Mouse (Mus musculus): Measurements from ENCODE around the gene Krt20. TPM values are rescaled to one million over a fixed set of nuclear protein-coding genes. Genes with fewer than 3 reads are reported as not detected.

The Krt20 gene
- 0.77 TPM for polyA plus RNA-seq (2014; fragmentation: Illumina TruSeq; extraction: RNeasy Lipid Tissue Mini Kit (QIAGEN cat#74804); ENCODE audit: low read depth, low replicate concordance)

GRCm38 (mm10) chr11:99437972-99438371 lies at the start of gene Krt20:
TSS of gene Krt20 (minus strand) at chr11:99438150.

GRCm38 (mm10) chr11:99422159-99422558 lies 15.8 kb downstream of the Krt20 start, which contains the start of gene Krt12:
TSS of gene Krt12 (minus strand) at chr11:99422259.

GRCm38 (mm10) chr11:99389264-99389663 lies 48.7 kb downstream of the Krt20 start, which contains the start of gene Krt10:
TSS of gene Krt10 (minus strand) at chr11:99389364.

Other genes with a start within 250 kb of the Krt20 start
- 80.5 TPM for gene Smarce1, start 207.1 kb downstream of the Krt20 start, polyA plus RNA-seq (2014; fragmentation: Illumina TruSeq; extraction: RNeasy Lipid Tissue Mini Kit (QIAGEN cat#74804); ENCODE audit: low read depth, low replicate concordance)
- 0.97 TPM for gene Krt222, start 194.1 kb downstream of the Krt20 start, polyA plus RNA-seq (2014; fragmentation: Illumina TruSeq; extraction: RNeasy Lipid Tissue Mini Kit (QIAGEN cat#74804); ENCODE audit: low read depth, low replicate concordance)
- not detected for gene Krt24, start 152.9 kb downstream of the Krt20 start, polyA plus RNA-seq (2014; fragmentation: Illumina TruSeq; extraction: RNeasy Lipid Tissue Mini Kit (QIAGEN cat#74804); ENCODE audit: low read depth, low replicate concordance)
- not detected for gene Krt25, start 115.2 kb downstream of the Krt20 start, polyA plus RNA-seq (2014; fragmentation: Illumina TruSeq; extraction: RNeasy Lipid Tissue Mini Kit (QIAGEN cat#74804); ENCODE audit: low read depth, low replicate concordance)
- gene Krt26, start 100.2 kb downstream of the Krt20 start, polyA plus RNA-seq (2014; fragmentation: Illumina TruSeq; extraction: RNeasy Lipid Tissue Mini Kit (QIAGEN cat#74804); ENCODE audit: low read depth, low replicate concordance) = not detected
- not detected for gene Krt27, start 87.0 kb downstream of the Krt20 start, polyA plus RNA-seq (2014; fragmentation: Illumina TruSeq; extraction: RNeasy Lipid Tissue Mini Kit (QIAGEN cat#74804); ENCODE audit: low read depth, low replicate concordance)
- not detected for gene Krt28, start 63.2 kb downstream of the Krt20 start, polyA plus RNA-seq (2014; fragmentation: Illumina TruSeq; extraction: RNeasy Lipid Tissue Mini Kit (QIAGEN cat#74804); ENCODE audit: low read depth, low replicate concordance)
- gene Krt10, start 48.8 kb downstream of the Krt20 start, polyA plus RNA-seq (2014; fragmentation: Illumina TruSeq; extraction: RNeasy Lipid Tissue Mini Kit (QIAGEN cat#74804); ENCODE audit: low read depth, low replicate concordance) = 7.4 TPM
- gene Krt12, start 15.9 kb downstream of the Krt20 start, polyA plus RNA-seq (2014; fragmentation: Illumina TruSeq; extraction: RNeasy Lipid Tissue Mini Kit (QIAGEN cat#74804); ENCODE audit: low read depth, low replicate concordance) = not detected
- 62.3 TPM for gene Krt23, start 55.0 kb upstream of the Krt20 start, polyA plus RNA-seq (2014; fragmentation: Illumina TruSeq; extraction: RNeasy Lipid Tissue Mini Kit (QIAGEN cat#74804); ENCODE audit: low read depth, low replicate concordance)
- not detected for gene Krt39, start 83.2 kb upstream of the Krt20 start, polyA plus RNA-seq (2014; fragmentation: Illumina TruSeq; extraction: RNeasy Lipid Tissue Mini Kit (QIAGEN cat#74804); ENCODE audit: low read depth, low replicate concordance)
- not detected for gene Krt40, start 105.0 kb upstream of the Krt20 start, polyA plus RNA-seq (2014; fragmentation: Illumina TruSeq; extraction: RNeasy Lipid Tissue Mini Kit (QIAGEN cat#74804); ENCODE audit: low read depth, low replicate concordance)
- 0.48 TPM for gene Krtap3-3, start 112.7 kb upstream of the Krt20 start, polyA plus RNA-seq (2014; fragmentation: Illumina TruSeq; extraction: RNeasy Lipid Tissue Mini Kit (QIAGEN cat#74804); ENCODE audit: low read depth, low replicate concordance)
- not detected for gene Krtap3-2, start 118.7 kb upstream of the Krt20 start, polyA plus RNA-seq (2014; fragmentation: Illumina TruSeq; extraction: RNeasy Lipid Tissue Mini Kit (QIAGEN cat#74804); ENCODE audit: low read depth, low replicate concordance)
- not detected for gene Gm11939, start 121.3 kb upstream of the Krt20 start, polyA plus RNA-seq (2014; fragmentation: Illumina TruSeq; extraction: RNeasy Lipid Tissue Mini Kit (QIAGEN cat#74804); ENCODE audit: low read depth, low replicate concordance)
- gene Krtap3-1, start 128.5 kb upstream of the Krt20 start, polyA plus RNA-seq (2014; fragmentation: Illumina TruSeq; extraction: RNeasy Lipid Tissue Mini Kit (QIAGEN cat#74804); ENCODE audit: low read depth, low replicate concordance) = not detected
- gene Krtap1-5, start 142.9 kb upstream of the Krt20 start, polyA plus RNA-seq (2014; fragmentation: Illumina TruSeq; extraction: RNeasy Lipid Tissue Mini Kit (QIAGEN cat#74804); ENCODE audit: low read depth, low replicate concordance) = not detected
- gene Krtap1-4, start 145.5 kb upstream of the Krt20 start, polyA plus RNA-seq (2014; fragmentation: Illumina TruSeq; extraction: RNeasy Lipid Tissue Mini Kit (QIAGEN cat#74804); ENCODE audit: low read depth, low replicate concordance) = not detected
- not detected for gene Krtap1-3, start 153.2 kb upstream of the Krt20 start, polyA plus RNA-seq (2014; fragmentation: Illumina TruSeq; extraction: RNeasy Lipid Tissue Mini Kit (QIAGEN cat#74804); ENCODE audit: low read depth, low replicate concordance)
- not detected for gene Krtap9-3, start 160.0 kb upstream of the Krt20 start, polyA plus RNA-seq (2014; fragmentation: Illumina TruSeq; extraction: RNeasy Lipid Tissue Mini Kit (QIAGEN cat#74804); ENCODE audit: low read depth, low replicate concordance)
- gene Gm11938, start 165.2 kb upstream of the Krt20 start, polyA plus RNA-seq (2014; fragmentation: Illumina TruSeq; extraction: RNeasy Lipid Tissue Mini Kit (QIAGEN cat#74804); ENCODE audit: low read depth, low replicate concordance) = not detected
- not detected for gene Gm11937, start 172.0 kb upstream of the Krt20 start, polyA plus RNA-seq (2014; fragmentation: Illumina TruSeq; extraction: RNeasy Lipid Tissue Mini Kit (QIAGEN cat#74804); ENCODE audit: low read depth, low replicate concordance)
- gene Krtap2-4, start 176.7 kb upstream of the Krt20 start, polyA plus RNA-seq (2014; fragmentation: Illumina TruSeq; extraction: RNeasy Lipid Tissue Mini Kit (QIAGEN cat#74804); ENCODE audit: low read depth, low replicate concordance) = not detected
- not detected for gene Gm11562, start 182.3 kb upstream of the Krt20 start, polyA plus RNA-seq (2014; fragmentation: Illumina TruSeq; extraction: RNeasy Lipid Tissue Mini Kit (QIAGEN cat#74804); ENCODE audit: low read depth, low replicate concordance)
- not detected for gene Krtap4-1, start 190.1 kb upstream of the Krt20 start, polyA plus RNA-seq (2014; fragmentation: Illumina TruSeq; extraction: RNeasy Lipid Tissue Mini Kit (QIAGEN cat#74804); ENCODE audit: low read depth, low replicate concordance)
- gene Krtap4-2, start 196.9 kb upstream of the Krt20 start, polyA plus RNA-seq (2014; fragmentation: Illumina TruSeq; extraction: RNeasy Lipid Tissue Mini Kit (QIAGEN cat#74804); ENCODE audit: low read depth, low replicate concordance) = not detected
- gene Krtap4-7, start 205.9 kb upstream of the Krt20 start, polyA plus RNA-seq (2014; fragmentation: Illumina TruSeq; extraction: RNeasy Lipid Tissue Mini Kit (QIAGEN cat#74804); ENCODE audit: low read depth, low replicate concordance) = not detected
- not detected for gene Gm11555, start 212.1 kb upstream of the Krt20 start, polyA plus RNA-seq (2014; fragmentation: Illumina TruSeq; extraction: RNeasy Lipid Tissue Mini Kit (QIAGEN cat#74804); ENCODE audit: low read depth, low replicate concordance)
- not detected for gene Gm11563, start 220.8 kb upstream of the Krt20 start, polyA plus RNA-seq (2014; fragmentation: Illumina TruSeq; extraction: RNeasy Lipid Tissue Mini Kit (QIAGEN cat#74804); ENCODE audit: low read depth, low replicate concordance)
- gene Krtap4-6, start 227.8 kb upstream of the Krt20 start, polyA plus RNA-seq (2014; fragmentation: Illumina TruSeq; extraction: RNeasy Lipid Tissue Mini Kit (QIAGEN cat#74804); ENCODE audit: low read depth, low replicate concordance) = not detected

Data from adipose tissue, adult 10 weeks (tissue).